Mouse (Mus musculus): ENCODE measurements around the gene Btbd1. TPM values are rescaled to one million over a fixed set of nuclear protein-coding genes. Genes with fewer than 3 reads are reported as not detected.
A peak's percentile ranks its signal among the peaks of the same experiment; 100 is the strongest.

Btbd1 gene
- total RNA-seq (2014; rRNA removed) (29.9 and 31.7 TPM in 2 replicates), polyA plus RNA-seq (2012; rRNA removed) (12.5 and 13.3 TPM in 2 replicates)

DNA sequence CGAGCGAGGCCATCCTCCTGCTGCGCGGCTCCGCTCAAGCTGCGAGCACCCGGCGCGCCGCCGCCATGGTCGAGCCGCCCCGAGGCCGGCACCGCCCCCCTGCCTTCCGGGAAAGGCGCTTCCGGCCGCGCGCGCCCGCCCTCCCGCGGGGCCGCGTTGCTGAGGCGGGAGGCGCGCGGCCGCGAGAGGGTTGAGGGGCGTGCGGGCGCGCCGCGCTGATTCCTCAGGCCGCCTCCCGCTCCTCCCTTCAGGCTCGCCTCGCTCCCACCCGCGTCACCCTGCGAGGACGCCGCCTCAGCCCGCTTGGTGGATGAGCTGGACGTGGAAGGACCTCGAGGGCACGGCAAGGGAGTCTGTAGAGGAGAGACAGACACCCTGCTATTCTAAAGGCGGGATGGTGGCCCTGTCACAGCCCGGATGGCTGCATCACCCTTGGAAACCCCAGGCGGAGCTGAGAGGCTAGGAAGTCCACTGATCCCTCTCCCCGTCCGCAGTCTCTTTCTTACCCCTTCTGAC lies at the start of gene Btbd1:
Gene Btbd1, minus strand, starts transcription at position 53 of the 516 bp plus-strand sequence.
- H3K27me3 ChIP-seq (ENCODE audit: control insufficient read depth, insufficient read depth, low read length), result no peaks in the 10 kb centered on the region
- peaks cover 21% of the 10 kb centered on the region for H3K4me1 ChIP-seq (ENCODE audit: control insufficient read depth, insufficient read depth, low read length)
- peak; percentile 29 for DNase-seq (ENCODE audit: extremely low read depth, low read depth, low spot score)
- TF ChIP-seq POLR2A (IDR thresholded peaks at IDR 0.05; ENCODE audit: extremely low read depth, insufficient read depth, low read length), result peak; percentile 42; the same call in 1 of the 2 replicates
- TF ChIP-seq CTCF (IDR thresholded peaks at IDR 0.05; ENCODE audit: low read depth, low read length), result no peak
- WGBS, result 2% methylated on average over 55 of the region's 58 CpGs
- peak within 1 kb of the TSS; percentile 99 for H3K4me3 ChIP-seq (ENCODE audit: insufficient read depth, low read depth, low read length)
- H3K36me3 ChIP-seq (ENCODE audit: control insufficient read depth, insufficient read depth, low read length), result no peaks in the 10 kb centered on the region
- peaks cover 23% of the 10 kb centered on the region; the same call in 1 of the 2 replicates for H3K79me2 ChIP-seq (ENCODE audit: control insufficient read depth, insufficient read depth, low read length)
- H3K27ac ChIP-seq (replicated peaks; ENCODE audit: insufficient read depth, low read depth, low read length), result peak within 1 kb of the TSS; percentile 89
- H3K9ac ChIP-seq (ENCODE audit: low read depth, low read length), result peak within 1 kb of the TSS; percentile 98

DNA sequence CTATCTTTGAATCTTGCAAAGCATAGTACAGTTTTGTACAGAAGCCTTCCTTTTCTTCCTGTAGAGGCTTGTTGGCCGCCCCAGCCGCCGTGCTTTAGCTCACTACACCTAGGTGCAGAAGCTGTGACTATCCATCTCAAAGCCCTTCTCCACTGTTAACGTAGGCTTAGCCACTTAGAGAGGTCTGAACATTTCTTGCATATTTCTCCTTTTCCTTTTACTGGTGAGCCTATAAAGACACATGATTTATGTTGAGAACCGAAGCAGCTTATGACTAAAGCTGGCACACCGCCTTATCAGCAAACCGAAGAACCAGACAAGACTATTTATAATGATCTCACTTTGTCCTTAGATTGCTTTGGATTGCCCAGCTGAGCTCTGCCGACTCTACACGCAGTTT lies 46.1 kb upstream of the Btbd1 start:
- Histone ChIP-seq H3K27me3 (ENCODE audit: control insufficient read depth, insufficient read depth, low read length) (no peaks in the 10 kb centered on the region), H3K4me1 (ENCODE audit: control insufficient read depth, insufficient read depth, low read length) (no peaks in the 10 kb centered on the region), H3K9ac (ENCODE audit: low read depth, low read length) (no peak overlapping the region), H3K27ac (replicated peaks; ENCODE audit: insufficient read depth, low read depth, low read length) (no peak overlapping the region), H3K4me3 (ENCODE audit: insufficient read depth, low read depth, low read length) (no peak overlapping the region), H3K36me3 (ENCODE audit: control insufficient read depth, insufficient read depth, low read length) (no peaks in the 10 kb centered on the region), H3K79me2 (ENCODE audit: control insufficient read depth, insufficient read depth, low read length) (no peaks in the 10 kb centered on the region)
- WGBS, result 86% methylated on average over 9 of the region's 9 CpGs
- no peak for DNase-seq (ENCODE audit: extremely low read depth, low read depth, low spot score)
- no peak for TF ChIP-seq POLR2A (IDR thresholded peaks at IDR 0.05; ENCODE audit: extremely low read depth, insufficient read depth, low read length)

DNA sequence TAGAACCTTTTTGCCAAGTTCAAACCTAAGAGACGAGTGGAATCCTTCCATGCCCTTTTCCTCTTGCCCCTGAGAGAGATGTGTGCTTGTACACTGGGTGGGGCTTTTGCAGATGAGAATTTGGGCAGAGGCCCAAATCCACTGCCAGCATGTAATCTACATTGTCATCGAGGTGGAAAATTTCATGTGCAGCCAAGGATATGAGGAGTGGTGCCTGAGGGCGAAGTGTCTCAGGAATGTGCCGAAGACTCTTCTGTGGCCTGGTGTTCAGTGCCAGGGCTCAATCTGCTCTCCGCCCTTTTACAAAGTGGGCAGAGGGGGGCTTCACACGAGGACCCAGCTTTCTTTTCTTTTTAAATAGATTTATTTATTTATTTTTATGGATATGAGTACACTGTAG lies 45.4 kb upstream of the Btbd1 start:
- H3K9ac ChIP-seq (ENCODE audit: low read depth, low read length), result no peak overlapping the region
- 79% methylated on average over 6 of the region's 6 CpGs for WGBS
- no peak overlapping the region for H3K27ac ChIP-seq (replicated peaks; ENCODE audit: insufficient read depth, low read depth, low read length)
- no peaks in the 10 kb centered on the region for H3K79me2 ChIP-seq (ENCODE audit: control insufficient read depth, insufficient read depth, low read length)
- no peaks in the 10 kb centered on the region for H3K4me1 ChIP-seq (ENCODE audit: control insufficient read depth, insufficient read depth, low read length)
- TF ChIP-seq CTCF (IDR thresholded peaks at IDR 0.05; ENCODE audit: low read depth, low read length), result no peak
- no peak for TF ChIP-seq POLR2A (IDR thresholded peaks at IDR 0.05; ENCODE audit: extremely low read depth, insufficient read depth, low read length)
- no peaks in the 10 kb centered on the region for H3K27me3 ChIP-seq (ENCODE audit: control insufficient read depth, insufficient read depth, low read length)
- no peak for DNase-seq (ENCODE audit: extremely low read depth, low read depth, low spot score)
- H3K36me3 ChIP-seq (ENCODE audit: control insufficient read depth, insufficient read depth, low read length), result no peaks in the 10 kb centered on the region
- no peak overlapping the region for H3K4me3 ChIP-seq (ENCODE audit: insufficient read depth, low read depth, low read length)

DNA sequence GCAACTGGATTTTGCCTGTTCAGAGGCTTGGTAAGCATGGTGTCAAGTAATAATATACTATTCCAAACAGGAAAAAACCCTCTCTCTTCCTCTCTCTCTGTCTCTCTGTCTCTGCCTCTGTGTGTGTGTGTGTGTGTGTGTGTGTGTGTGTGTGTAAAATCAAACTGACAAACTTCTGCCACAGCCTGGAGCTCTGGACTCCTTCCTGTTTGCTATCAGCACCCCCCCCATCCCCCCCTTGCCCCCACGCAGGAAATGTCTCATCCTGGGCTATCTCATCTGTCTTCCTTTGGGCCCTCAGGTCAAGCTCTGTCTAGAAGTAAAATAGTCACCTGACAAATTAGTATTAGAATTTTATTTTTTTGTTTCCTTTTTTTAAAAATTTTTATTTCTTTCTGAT lies 44.6 kb upstream of the Btbd1 start:
- Histone ChIP-seq H3K4me1 (ENCODE audit: control insufficient read depth, insufficient read depth, low read length) (no peaks in the 10 kb centered on the region), H3K79me2 (ENCODE audit: control insufficient read depth, insufficient read depth, low read length) (no peaks in the 10 kb centered on the region), H3K27me3 (ENCODE audit: control insufficient read depth, insufficient read depth, low read length) (no peaks in the 10 kb centered on the region), H3K4me3 (ENCODE audit: insufficient read depth, low read depth, low read length) (no peak overlapping the region), H3K9ac (ENCODE audit: low read depth, low read length) (no peak overlapping the region), H3K36me3 (ENCODE audit: control insufficient read depth, insufficient read depth, low read length) (no peaks in the 10 kb centered on the region), H3K27ac (replicated peaks; ENCODE audit: insufficient read depth, low read depth, low read length) (no peak overlapping the region)
- 8% methylated on average over 1 of the region's 1 CpGs for WGBS
- no peak for DNase-seq (ENCODE audit: extremely low read depth, low read depth, low spot score)
- TF ChIP-seq POLR2A (IDR thresholded peaks at IDR 0.05; ENCODE audit: extremely low read depth, insufficient read depth, low read length), result no peak
- TF ChIP-seq CTCF (IDR thresholded peaks at IDR 0.05; ENCODE audit: low read depth, low read length), result no peak

DNA sequence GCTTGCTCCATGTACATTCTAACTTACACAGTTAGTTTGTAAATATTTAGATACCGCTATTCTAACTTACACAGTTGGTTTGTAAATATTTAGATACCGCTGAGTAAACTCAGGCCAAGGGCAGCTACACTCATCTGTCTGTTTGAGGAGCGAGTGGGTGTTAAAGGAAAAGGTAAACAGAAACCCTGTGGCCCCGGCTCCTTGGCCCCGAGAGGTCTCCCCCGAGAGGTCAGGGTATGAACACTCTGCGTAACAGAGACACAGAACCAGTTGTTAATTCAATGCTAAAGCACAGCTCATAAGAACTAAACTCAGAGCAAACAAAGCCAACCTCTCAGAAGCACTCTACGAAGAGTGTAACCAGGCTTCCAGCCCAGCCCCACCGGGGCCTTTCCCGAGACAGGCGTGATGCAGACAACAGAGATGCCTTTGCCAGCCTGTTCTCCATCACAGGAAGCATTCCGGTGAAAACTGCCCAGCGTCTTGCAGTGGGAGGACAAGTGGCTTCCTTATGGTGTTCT lies 43.3 kb upstream of the Btbd1 start:
- Histone ChIP-seq H3K9ac (ENCODE audit: low read depth, low read length) (no peak overlapping the region), H3K27me3 (ENCODE audit: control insufficient read depth, insufficient read depth, low read length) (no peaks in the 10 kb centered on the region), H3K4me1 (ENCODE audit: control insufficient read depth, insufficient read depth, low read length) (no peaks in the 10 kb centered on the region), H3K4me3 (ENCODE audit: insufficient read depth, low read depth, low read length) (no peak overlapping the region), H3K27ac (replicated peaks; ENCODE audit: insufficient read depth, low read depth, low read length) (no peak overlapping the region), H3K79me2 (ENCODE audit: control insufficient read depth, insufficient read depth, low read length) (no peaks in the 10 kb centered on the region), H3K36me3 (ENCODE audit: control insufficient read depth, insufficient read depth, low read length) (no peaks in the 10 kb centered on the region)
- peak; percentile 36 for DNase-seq (ENCODE audit: extremely low read depth, low read depth, low spot score)
- WGBS, result 23% methylated on average over 13 of the region's 13 CpGs
- TF ChIP-seq POLR2A (IDR thresholded peaks at IDR 0.05; ENCODE audit: extremely low read depth, insufficient read depth, low read length) (no peak), CTCF (IDR thresholded peaks at IDR 0.05; ENCODE audit: low read depth, low read length) (no peak)

DNA sequence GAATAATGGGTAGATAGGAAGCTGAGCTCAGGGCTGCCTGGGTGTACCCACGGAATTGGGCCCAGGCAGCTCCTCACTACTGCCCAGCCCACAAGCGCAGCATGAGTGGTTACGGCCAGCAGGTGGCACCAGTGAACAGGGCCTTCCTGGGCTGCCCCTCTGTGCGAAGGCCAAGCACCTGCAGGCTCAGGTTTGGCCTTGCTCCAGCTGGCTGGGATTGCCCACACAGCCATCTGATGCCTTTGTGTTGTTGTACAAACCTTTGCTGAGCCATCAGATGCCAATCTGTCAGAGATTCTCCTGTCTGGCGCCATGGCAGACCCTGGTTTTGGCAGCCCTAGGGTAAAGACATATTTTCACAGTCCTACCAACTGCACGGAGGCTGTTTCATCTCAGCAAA lies 38.9 kb upstream of the Btbd1 start:
- Histone ChIP-seq H3K9ac (ENCODE audit: low read depth, low read length) (no peak overlapping the region), H3K27me3 (ENCODE audit: control insufficient read depth, insufficient read depth, low read length) (no peaks in the 10 kb centered on the region), H3K79me2 (ENCODE audit: control insufficient read depth, insufficient read depth, low read length) (no peaks in the 10 kb centered on the region), H3K36me3 (ENCODE audit: control insufficient read depth, insufficient read depth, low read length) (no peaks in the 10 kb centered on the region), H3K4me3 (ENCODE audit: insufficient read depth, low read depth, low read length) (no peak overlapping the region), H3K27ac (replicated peaks; ENCODE audit: insufficient read depth, low read depth, low read length) (no peak overlapping the region), H3K4me1 (ENCODE audit: control insufficient read depth, insufficient read depth, low read length) (no peaks in the 10 kb centered on the region)
- DNase-seq (ENCODE audit: extremely low read depth, low read depth, low spot score), result peak; percentile 61
- 15% methylated on average over 6 of the region's 6 CpGs for WGBS
- TF ChIP-seq CTCF (IDR thresholded peaks at IDR 0.05; ENCODE audit: low read depth, low read length) (peak; percentile 94), POLR2A (IDR thresholded peaks at IDR 0.05; ENCODE audit: extremely low read depth, insufficient read depth, low read length) (no peak)

Measured in liver, adult 2 months (tissue).